Mouse (Mus musculus): Measurements from ENCODE around the gene Ncbp1. TPM values are rescaled to one million over a fixed set of nuclear protein-coding genes. Genes with fewer than 3 reads are reported as not detected.

The Ncbp1 gene
- polyA plus RNA-seq, 1 experiment from 2014 or later, result 30.5 TPM

- Histone ChIP-seq H3K27me3 (ENCODE audit: control insufficient read depth, insufficient read depth, low read depth, low read length) (no peaks in the 10 kb centered on the region), H3K9me3 (replicated peaks; ENCODE audit: control insufficient read depth, low read length) (no peaks in the 10 kb centered on the region), H3K4me3 (ENCODE audit: low read depth, low read length) (no peak overlapping the region), H3K36me3 (ENCODE audit: control insufficient read depth, insufficient read depth) (peaks cover 62% of the 10 kb centered on the region), H3K9ac (ENCODE audit: low read depth, low read length) (no peak overlapping the region), H3K4me2 (ENCODE audit: low read depth, low read length) (no peak overlapping the region), H3K4me1 (ENCODE audit: control insufficient read depth, low read depth, low read length) (peaks cover 13% of the 10 kb centered on the region), H3K27ac (ENCODE audit: low read length) (no peak overlapping the region)
- 55% methylated on average over 7 of the region's 7 CpGs for WGBS (ENCODE audit: insufficient replicate concordance)
- ATAC-seq (ENCODE audit: low read depth), result no peak
Measured at GRCm38 (mm10) chr4:46100539-46100938, 37.9 kb upstream of the Ncbp1 start.

- no peaks in the 10 kb centered on the region for H3K27me3 ChIP-seq (ENCODE audit: control insufficient read depth, insufficient read depth, low read depth, low read length)
- WGBS (ENCODE audit: insufficient replicate concordance), result 46% methylated on average over 14 of the region's 14 CpGs
- H3K4me3 ChIP-seq (ENCODE audit: low read depth, low read length), result no peak overlapping the region
- H3K4me1 ChIP-seq (ENCODE audit: control insufficient read depth, low read depth, low read length), result peaks cover 13% of the 10 kb centered on the region
- H3K27ac ChIP-seq (ENCODE audit: low read length), result no peak overlapping the region
- ATAC-seq (ENCODE audit: low read depth), result no peak
- no peak overlapping the region for H3K9ac ChIP-seq (ENCODE audit: low read depth, low read length)
- no peak overlapping the region for H3K4me2 ChIP-seq (ENCODE audit: low read depth, low read length)
- peaks cover 60% of the 10 kb centered on the region for H3K36me3 ChIP-seq (ENCODE audit: control insufficient read depth, insufficient read depth)
- no peaks in the 10 kb centered on the region for H3K9me3 ChIP-seq (replicated peaks; ENCODE audit: control insufficient read depth, low read length)
Measured at GRCm38 (mm10) chr4:46101211-46101711, 37.2 kb upstream of the Ncbp1 start.

DNA sequence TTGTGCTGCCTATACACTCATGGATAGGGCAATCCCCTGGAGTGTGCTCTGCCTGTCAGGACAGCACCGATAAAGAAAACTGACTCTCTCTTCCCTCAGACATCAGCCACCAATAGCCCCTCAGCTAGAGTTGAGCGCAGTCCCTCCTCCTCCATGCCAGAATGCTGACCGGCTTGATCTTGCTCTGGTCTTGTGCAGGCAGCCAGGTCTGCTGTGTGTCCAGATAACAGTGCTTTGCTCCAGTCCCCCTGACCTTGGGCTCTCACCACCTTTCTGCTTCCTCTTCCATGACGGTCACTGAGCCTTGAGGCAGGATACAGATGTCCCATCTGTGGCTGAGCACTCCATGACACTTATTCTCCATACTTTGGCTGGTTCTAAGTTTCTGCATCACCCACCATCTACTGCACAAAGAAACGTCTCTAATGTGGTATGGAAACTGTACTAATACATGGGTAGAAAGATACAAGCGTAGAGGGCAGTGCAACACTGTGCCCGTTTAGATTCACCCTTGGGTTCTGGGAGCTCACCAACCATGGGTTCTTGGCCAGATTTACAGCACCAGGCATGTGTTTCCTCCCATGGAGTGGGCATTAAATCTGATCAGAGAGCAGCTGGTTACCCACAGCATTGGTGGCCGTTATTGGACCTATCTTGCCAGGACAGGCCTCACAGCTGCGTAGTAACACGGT is 36.2 kb upstream of the Ncbp1 start:
- H3K4me1 ChIP-seq (ENCODE audit: control insufficient read depth, low read depth, low read length), result peaks cover 13% of the 10 kb centered on the region
- H3K27ac ChIP-seq (ENCODE audit: low read length), result no peak overlapping the region
- no peak for ATAC-seq (ENCODE audit: low read depth)
- no peak overlapping the region for H3K4me3 ChIP-seq (ENCODE audit: low read depth, low read length)
- H3K36me3 ChIP-seq (ENCODE audit: control insufficient read depth, insufficient read depth), result peaks cover 59% of the 10 kb centered on the region
- no peak overlapping the region for H3K4me2 ChIP-seq (ENCODE audit: low read depth, low read length)
- WGBS (ENCODE audit: insufficient replicate concordance), result 86% methylated on average over 10 of the region's 10 CpGs
- no peak overlapping the region for H3K9ac ChIP-seq (ENCODE audit: low read depth, low read length)
- no peaks in the 10 kb centered on the region for H3K27me3 ChIP-seq (ENCODE audit: control insufficient read depth, insufficient read depth, low read depth, low read length)
- no peaks in the 10 kb centered on the region for H3K9me3 ChIP-seq (replicated peaks; ENCODE audit: control insufficient read depth, low read length)

GRCm38 (mm10) chr4:46110084-46110483 is 28.3 kb upstream of the Ncbp1 start:
- no peak for ATAC-seq (ENCODE audit: low read depth)
- H3K9ac ChIP-seq (ENCODE audit: low read depth, low read length), result no peak overlapping the region
- H3K4me1 ChIP-seq (ENCODE audit: control insufficient read depth, low read depth, low read length), result no peaks in the 10 kb centered on the region
- H3K4me2 ChIP-seq (ENCODE audit: low read depth, low read length), result no peak overlapping the region
- no peaks in the 10 kb centered on the region for H3K27me3 ChIP-seq (ENCODE audit: control insufficient read depth, insufficient read depth, low read depth, low read length)
- H3K4me3 ChIP-seq (ENCODE audit: low read depth, low read length), result no peak overlapping the region
- 90% methylated on average over 8 of the region's 8 CpGs for WGBS (ENCODE audit: insufficient replicate concordance)
- H3K27ac ChIP-seq (ENCODE audit: low read length), result no peak overlapping the region
- no peaks in the 10 kb centered on the region for H3K9me3 ChIP-seq (replicated peaks; ENCODE audit: control insufficient read depth, low read length)
- peaks cover 75% of the 10 kb centered on the region for H3K36me3 ChIP-seq (ENCODE audit: control insufficient read depth, insufficient read depth)

DNA sequence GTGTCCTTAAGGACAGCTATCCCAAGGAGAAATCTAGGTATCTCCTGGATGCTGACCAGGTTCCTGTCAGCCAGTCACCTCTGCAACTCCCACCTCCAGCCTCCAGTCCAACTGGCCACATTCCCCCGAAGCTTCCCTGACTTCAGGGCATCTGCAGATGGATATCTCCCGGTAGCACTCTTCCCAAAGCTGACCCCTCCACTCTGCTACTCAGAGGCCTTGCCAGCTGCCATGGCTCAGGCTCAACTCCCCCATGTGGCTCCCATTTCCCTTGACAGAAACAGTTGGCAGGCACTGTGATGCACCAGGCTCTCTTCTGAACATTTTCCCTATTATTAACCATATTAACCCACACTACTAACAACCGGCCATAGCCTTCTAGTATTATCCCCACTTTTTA is 27.1 kb upstream of the Ncbp1 start:
- Histone ChIP-seq H3K27ac (ENCODE audit: low read length) (no peak overlapping the region), H3K4me1 (ENCODE audit: control insufficient read depth, low read depth, low read length) (no peaks in the 10 kb centered on the region), H3K4me2 (ENCODE audit: low read depth, low read length) (no peak overlapping the region), H3K9ac (ENCODE audit: low read depth, low read length) (no peak overlapping the region), H3K9me3 (replicated peaks; ENCODE audit: control insufficient read depth, low read length) (no peaks in the 10 kb centered on the region), H3K27me3 (ENCODE audit: control insufficient read depth, insufficient read depth, low read depth, low read length) (no peaks in the 10 kb centered on the region), H3K36me3 (ENCODE audit: control insufficient read depth, insufficient read depth) (peaks cover 78% of the 10 kb centered on the region), H3K4me3 (ENCODE audit: low read depth, low read length) (no peak overlapping the region)
- no peak for ATAC-seq (ENCODE audit: low read depth)
- WGBS (ENCODE audit: insufficient replicate concordance), result 72% methylated on average over 3 of the region's 3 CpGs

GRCm38 (mm10) chr4:46115308-46115707 is 23.1 kb upstream of the Ncbp1 start:
- 88% methylated on average over 1 of the region's 1 CpGs for WGBS (ENCODE audit: insufficient replicate concordance)
- no peak overlapping the region for H3K9ac ChIP-seq (ENCODE audit: low read depth, low read length)
- H3K36me3 ChIP-seq (ENCODE audit: control insufficient read depth, insufficient read depth), result peaks cover 55% of the 10 kb centered on the region
- no peak overlapping the region for H3K4me2 ChIP-seq (ENCODE audit: low read depth, low read length)
- no peaks in the 10 kb centered on the region for H3K9me3 ChIP-seq (replicated peaks; ENCODE audit: control insufficient read depth, low read length)
- no peak overlapping the region for H3K27ac ChIP-seq (ENCODE audit: low read length)
- no peak for ATAC-seq (ENCODE audit: low read depth)
- H3K4me3 ChIP-seq (ENCODE audit: low read depth, low read length), result no peak overlapping the region
- no peaks in the 10 kb centered on the region for H3K27me3 ChIP-seq (ENCODE audit: control insufficient read depth, insufficient read depth, low read depth, low read length)
- H3K4me1 ChIP-seq (ENCODE audit: control insufficient read depth, low read depth, low read length), result no peaks in the 10 kb centered on the region

DNA sequence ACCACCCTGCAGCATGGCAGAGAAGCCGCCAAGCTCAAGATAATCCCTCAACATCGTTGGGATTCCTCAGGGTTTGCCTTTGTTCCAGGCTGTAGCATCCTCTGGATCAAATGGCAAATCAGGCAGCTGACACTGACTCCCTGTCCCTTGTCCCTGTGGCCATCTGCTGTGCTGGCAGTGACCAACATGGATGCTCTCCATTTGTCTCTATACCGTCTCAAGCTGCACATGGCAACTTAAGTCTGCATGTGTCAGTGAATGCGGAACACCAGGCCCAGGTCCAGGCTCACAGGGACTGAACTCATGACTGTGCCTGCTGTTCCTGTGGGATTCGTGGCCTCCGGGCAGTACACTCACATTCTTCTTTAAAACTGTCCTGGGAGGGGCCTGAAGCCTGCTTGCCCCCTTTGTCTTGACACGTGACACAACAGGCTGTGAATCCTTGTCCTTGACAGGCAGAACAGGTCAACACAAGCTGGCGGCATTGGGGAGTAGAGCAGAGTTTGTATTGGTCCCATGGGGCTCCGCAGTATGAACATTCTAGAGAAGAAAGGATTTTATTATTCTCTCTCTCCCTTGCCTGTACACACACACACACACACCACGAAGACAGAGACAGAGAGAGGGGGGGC is 21.8 kb upstream of the Ncbp1 start:
- no peak; the same call in 1 of the 2 replicates for ATAC-seq (ENCODE audit: low read depth)
- Histone ChIP-seq H3K9ac (ENCODE audit: low read depth, low read length) (no peak overlapping the region), H3K9me3 (replicated peaks; ENCODE audit: control insufficient read depth, low read length) (no peaks in the 10 kb centered on the region)

DNA sequence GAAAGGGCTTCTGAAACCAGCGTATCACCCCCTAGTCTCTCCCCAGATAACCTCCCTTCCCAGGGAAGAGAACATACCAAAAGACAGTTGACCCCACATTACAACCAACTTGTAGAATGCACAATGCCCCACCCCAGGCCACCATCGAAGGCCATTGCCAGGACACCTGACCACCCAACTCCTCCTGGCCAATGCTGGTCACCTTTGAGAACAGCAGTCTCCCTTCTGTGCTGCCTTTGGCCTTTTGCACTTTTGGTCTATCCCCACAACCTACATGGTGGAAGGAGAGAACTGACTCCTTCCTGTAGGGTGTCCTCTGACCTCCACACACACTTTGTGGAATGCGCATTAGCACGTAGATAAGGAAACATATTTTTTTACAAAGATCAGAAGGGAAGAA is 20.9 kb upstream of the Ncbp1 start:
- Histone ChIP-seq H3K9ac (ENCODE audit: low read depth, low read length) (no peak overlapping the region), H3K4me1 (ENCODE audit: control insufficient read depth, low read depth, low read length) (no peaks in the 10 kb centered on the region), H3K4me2 (ENCODE audit: low read depth, low read length) (no peak overlapping the region), H3K27me3 (ENCODE audit: control insufficient read depth, insufficient read depth, low read depth, low read length) (no peaks in the 10 kb centered on the region), H3K36me3 (ENCODE audit: control insufficient read depth, insufficient read depth) (peaks cover 46% of the 10 kb centered on the region), H3K4me3 (ENCODE audit: low read depth, low read length) (no peak overlapping the region), H3K27ac (ENCODE audit: low read length) (no peak overlapping the region), H3K9me3 (replicated peaks; ENCODE audit: control insufficient read depth, low read length) (no peaks in the 10 kb centered on the region)
- WGBS (ENCODE audit: insufficient replicate concordance), result 92% methylated on average over 4 of the region's 4 CpGs
- no peak for ATAC-seq (ENCODE audit: low read depth)

More for the DNA sequence above, 21.8 kb upstream of the Ncbp1 start:
- Histone ChIP-seq H3K4me2 (ENCODE audit: low read depth, low read length) (no peak overlapping the region), H3K27me3 (ENCODE audit: control insufficient read depth, insufficient read depth, low read depth, low read length) (no peaks in the 10 kb centered on the region), H3K27ac (ENCODE audit: low read length) (no peak overlapping the region), H3K4me1 (ENCODE audit: control insufficient read depth, low read depth, low read length) (no peaks in the 10 kb centered on the region), H3K36me3 (ENCODE audit: control insufficient read depth, insufficient read depth) (peaks cover 46% of the 10 kb centered on the region), H3K4me3 (ENCODE audit: low read depth, low read length) (no peak overlapping the region)
- 88% methylated on average over 10 of the region's 10 CpGs for WGBS (ENCODE audit: insufficient replicate concordance)

- Histone ChIP-seq H3K4me2 (ENCODE audit: low read depth, low read length) (no peak overlapping the region), H3K9ac (ENCODE audit: low read depth, low read length) (no peak overlapping the region), H3K4me1 (ENCODE audit: control insufficient read depth, low read depth, low read length) (no peaks in the 10 kb centered on the region), H3K9me3 (replicated peaks; ENCODE audit: control insufficient read depth, low read length) (no peaks in the 10 kb centered on the region), H3K27me3 (ENCODE audit: control insufficient read depth, insufficient read depth, low read depth, low read length) (no peaks in the 10 kb centered on the region), H3K36me3 (ENCODE audit: control insufficient read depth, insufficient read depth) (peaks cover 36% of the 10 kb centered on the region), H3K27ac (ENCODE audit: low read length) (no peak overlapping the region), H3K4me3 (ENCODE audit: low read depth, low read length) (no peak overlapping the region)
- ATAC-seq (ENCODE audit: low read depth), result no peak
- 88% methylated on average over 14 of the region's 14 CpGs for WGBS (ENCODE audit: insufficient replicate concordance)
Measured at GRCm38 (mm10) chr4:46119514-46120094, 18.8 kb upstream of the Ncbp1 start.

Measured in liver, embryonic 16.5 days (tissue).